Mouse (Mus musculus) neural tube, postnatal 0 days (tissue): ENCODE data around the gene Atic. TPM values are rescaled to one million over a fixed set of nuclear protein-coding genes. Genes with fewer than 3 reads are reported as not detected.

Experiments used
- polyA plus RNA-seq: library from polyadenylated mRNA; unstranded; fragments of >200 nt; fragmentation: Nextera tagmentation; extraction: Ambion mirVana; gene quantifications from 2 replicates; pipeline ENCODE4 v1.2.1, GENCODE M21; 2015

Atic gene
- polyA plus RNA-seq, result 35.3 and 36.2 TPM in 2 replicates

DNA sequence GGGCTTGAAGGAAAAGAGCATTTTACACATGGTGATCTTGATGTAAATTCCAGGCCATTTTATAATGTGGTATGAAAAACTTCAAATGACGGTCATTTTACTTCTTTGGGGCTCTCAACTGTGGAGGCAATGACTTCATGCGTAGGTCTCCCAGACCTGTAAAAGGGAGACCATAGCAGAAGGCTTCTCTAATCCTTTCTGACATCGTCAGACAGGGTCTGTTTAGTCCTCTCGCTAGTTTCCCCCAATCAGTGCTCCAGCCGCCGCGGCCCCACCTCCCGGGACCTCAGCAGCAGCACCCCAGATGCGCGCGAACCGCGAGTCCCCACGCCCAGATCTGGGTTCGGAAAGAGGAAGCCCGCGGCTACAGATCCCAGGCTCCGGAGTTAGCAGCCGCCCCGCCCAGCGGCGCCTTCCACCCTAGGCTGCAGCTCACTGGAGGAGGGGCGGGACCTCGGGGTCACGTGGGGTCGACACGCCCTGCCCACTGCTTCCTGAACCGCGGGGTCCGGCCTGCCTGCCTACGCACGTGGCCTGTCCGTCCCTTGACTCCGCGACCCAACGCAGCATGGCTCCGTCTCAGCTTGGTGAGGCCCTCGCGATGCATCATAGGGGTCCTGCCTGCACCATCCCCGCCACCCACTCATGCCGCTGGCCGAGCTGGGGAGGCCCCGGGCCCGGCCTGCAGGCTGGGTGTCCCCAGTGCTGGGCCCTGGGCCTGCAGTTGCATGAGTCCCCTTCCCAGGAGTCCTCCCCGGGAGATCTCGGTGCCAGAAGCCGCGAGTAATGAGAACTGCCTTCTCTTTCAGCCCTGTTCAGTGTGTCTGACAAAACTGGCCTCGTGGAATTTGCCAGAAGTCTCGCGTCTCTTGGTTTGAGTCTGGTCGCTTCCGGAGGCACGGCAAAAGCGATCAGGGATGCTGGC is at the start of gene Atic:
Gene Atic, plus strand, starts transcription at position 463 of the 925 bp plus-strand sequence.

Other genes with a start within 250 kb of the Atic start
- gene Abca12, start 142.2 kb upstream of the Atic start, polyA plus RNA-seq, result 0.03 and 0.09 TPM in 2 replicates
- gene Fn1, start 96.0 kb downstream of the Atic start, polyA plus RNA-seq, result 27.4 and 31.4 TPM in 2 replicates